Mouse (Mus musculus) hindbrain, embryonic 11.5 days (tissue): ENCODE results near the gene Tedc1. TPM values are rescaled to one million over a fixed set of nuclear protein-coding genes. Genes with fewer than 3 reads are reported as not detected.

Experiments used
- ATAC-seq: fragments of 200-750 bp; cut with Nextera tagmentation; 2 replicates; pipeline ENCODE4 v1.8.0; 2017; ENCODE audit warnings: mild to moderate bottlenecking, moderate TSS enrichment, moderate library complexity; ENCODE audit not compliant: low FRiP score
- DNase-seq: peaks from one replicate; pipeline ENCODE4 v3.0.0-alpha.2; 2015; ENCODE audit warnings: low spot score
- H3K27ac ChIP-seq: fragments of 300-500 bp; sonication (generic); 2 replicates; pipeline ENCODE4 v1.5.1; 2014; ENCODE audit warnings: mild to moderate bottlenecking, low read depth, low read length
- H3K27me3 ChIP-seq: fragments of 300-500 bp; sonication (generic); 2 replicates; pipeline ENCODE4 v1.6.1; 2014; ENCODE audit warnings: mild to moderate bottlenecking, low read length, moderate library complexity, mixed read lengths; ENCODE audit not compliant: control insufficient read depth, insufficient read depth
- H3K36me3 ChIP-seq: fragments of 300-500 bp; sonication (generic); 2 replicates; pipeline ENCODE4 v1.6.1; 2014; ENCODE audit warnings: mild to moderate bottlenecking, low read length, moderate library complexity, mixed read lengths; ENCODE audit not compliant: control insufficient read depth, insufficient read depth
- H3K4me1 ChIP-seq: fragments of 300-500 bp; sonication (generic); replicated peaks from 2 replicates; pipeline ENCODE4 v1.6.1; 2014; ENCODE audit warnings: low read length, mixed read lengths; ENCODE audit not compliant: control insufficient read depth, insufficient read depth
- H3K4me2 ChIP-seq: fragments of 300-500 bp; sonication (generic); replicated peaks from 2 replicates; pipeline ENCODE4 v1.6.1; 2014; ENCODE audit warnings: mild to moderate bottlenecking, low read depth, low read length
- H3K4me3 ChIP-seq: fragments of 300-500 bp; sonication (generic); 2 replicates; pipeline ENCODE4 v1.5.1; 2014; ENCODE audit warnings: low read depth, low read length
- H3K9ac ChIP-seq: fragments of 300-500 bp; sonication (generic); 2 replicates; pipeline ENCODE4 v1.6.1; 2014; ENCODE audit warnings: low read depth, low read length
- H3K9me3 ChIP-seq: fragments of 300-500 bp; sonication (generic); 2 replicates; pipeline ENCODE4 v1.6.1; 2016; ENCODE audit warnings: low read length; ENCODE audit not compliant: control insufficient read depth
- WGBS: fragments of 180-500 bp; shearing (Covaris S2); extraction: QIAGEN DNeasy Blood & Tissue Kit; methylation state at CpG from one replicate; pipeline ENCODE4 v1.1.7; 2014; 5-methylcytosine and 5-hydroxymethylcytosine counted together
- polyA plus RNA-seq: library from polyadenylated mRNA; unstranded; fragments of >200 nt; fragmentation: Nextera tagmentation; extraction: Ambion mirVana; gene quantifications from 2 replicates; pipeline ENCODE4 v1.2.1, GENCODE M21; 2014

Gene Tedc1
- polyA plus RNA-seq, 1 experiment from 2014 or later = 28.8 TPM

- Histone ChIP-seq H3K4me1 (no peaks in the 10 kb centered on the region), H3K4me2 (no peak overlapping the region), H3K9me3 (no peaks in the 10 kb centered on the region), H3K27me3 (no peaks in the 10 kb centered on the region), H3K9ac (no peak overlapping the region), H3K36me3 (peaks cover 31% of the 10 kb centered on the region), H3K27ac (no peak overlapping the region), H3K4me3 (no peak overlapping the region)
- ATAC-seq = no peak
- WGBS = 86% methylated on average over 6 of the region's 6 CpGs
- no peak for DNase-seq
Measured at GRCm38 (mm10) chr12:113124726-113125125, 31.5 kb upstream of the Tedc1 start.

DNA sequence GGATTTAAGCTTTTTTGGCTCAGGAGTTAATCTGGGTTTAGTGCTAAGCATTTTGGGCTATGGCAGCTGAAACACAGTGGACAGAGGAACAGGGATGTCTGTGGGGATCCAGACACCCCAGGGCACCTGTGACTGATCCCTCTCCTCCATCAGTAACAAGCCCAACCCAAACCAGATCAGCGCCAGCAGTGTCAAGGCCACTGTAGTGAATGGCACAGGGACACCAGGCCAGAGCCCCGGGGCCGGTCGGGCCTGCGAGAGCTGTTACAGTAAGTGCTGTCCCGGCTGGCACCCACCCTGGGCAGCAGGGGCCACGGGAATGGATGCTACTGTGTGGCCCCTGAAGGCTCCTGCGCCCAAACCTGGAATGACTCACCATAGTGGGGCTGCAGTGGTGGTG lies 25.5 kb upstream of the Tedc1 start:
- no peak overlapping the region for H3K4me3 ChIP-seq
- no peak overlapping the region for H3K27ac ChIP-seq
- DNase-seq (no peak), ATAC-seq (no peak)
- no peak overlapping the region for H3K9ac ChIP-seq
- H3K9me3 ChIP-seq = no peaks in the 10 kb centered on the region
- peaks cover 39% of the 10 kb centered on the region for H3K36me3 ChIP-seq
- no peaks in the 10 kb centered on the region for H3K27me3 ChIP-seq
- no peaks in the 10 kb centered on the region for H3K4me1 ChIP-seq
- H3K4me2 ChIP-seq = no peak overlapping the region
- over 99% methylated on average over 8 of the region's 8 CpGs for WGBS

- ATAC-seq = no peak
- H3K4me1 ChIP-seq = no peaks in the 10 kb centered on the region
- H3K4me2 ChIP-seq = no peak overlapping the region
- H3K36me3 ChIP-seq = peaks cover 47% of the 10 kb centered on the region
- DNase-seq = no peak
- no peak overlapping the region for H3K27ac ChIP-seq
- no peak overlapping the region for H3K4me3 ChIP-seq
- H3K27me3 ChIP-seq = no peaks in the 10 kb centered on the region
- no peaks in the 10 kb centered on the region for H3K9me3 ChIP-seq
- 97% methylated on average over 14 of the region's 14 CpGs for WGBS
- H3K9ac ChIP-seq = no peak overlapping the region
Measured at GRCm38 (mm10) chr12:113131601-113132000, 24.6 kb upstream of the Tedc1 start.

GRCm38 (mm10) chr12:113132567-113132966 lies 23.7 kb upstream of the Tedc1 start:
- H3K4me1 ChIP-seq = no peaks in the 10 kb centered on the region
- peaks cover 47% of the 10 kb centered on the region for H3K36me3 ChIP-seq
- no peak overlapping the region for H3K27ac ChIP-seq
- no peaks in the 10 kb centered on the region for H3K9me3 ChIP-seq
- DNase-seq (no peak), ATAC-seq (no peak)
- H3K4me2 ChIP-seq = no peak overlapping the region
- H3K4me3 ChIP-seq = no peak overlapping the region
- H3K9ac ChIP-seq = no peak overlapping the region
- H3K27me3 ChIP-seq = no peaks in the 10 kb centered on the region
- 96% methylated on average over 2 of the region's 2 CpGs for WGBS

DNA sequence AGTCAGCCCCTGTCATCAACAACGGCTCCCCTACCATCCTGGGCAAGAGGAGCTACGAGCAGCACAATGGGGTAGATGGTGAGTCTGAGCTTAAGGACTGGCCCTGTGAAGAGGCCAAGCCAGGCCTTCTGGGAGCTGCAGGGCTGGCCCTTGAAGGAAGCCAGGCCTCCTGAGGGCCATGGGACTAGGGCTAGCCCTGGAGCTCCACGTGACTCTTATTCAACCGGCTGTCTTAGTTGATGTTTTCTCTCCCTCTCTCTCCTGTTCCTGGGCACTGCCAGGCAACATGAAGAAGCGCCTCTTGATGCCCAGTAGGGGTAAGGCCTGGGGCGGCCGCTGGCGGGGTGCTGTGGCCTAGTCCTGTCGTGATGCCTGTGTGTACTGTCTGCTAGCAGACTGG lies 23.0 kb upstream of the Tedc1 start:
- no peak for DNase-seq
- Histone ChIP-seq H3K27me3 (no peaks in the 10 kb centered on the region), H3K9ac (no peak overlapping the region), H3K4me1 (no peaks in the 10 kb centered on the region), H3K9me3 (no peaks in the 10 kb centered on the region), H3K4me2 (no peak overlapping the region), H3K27ac (no peak overlapping the region), H3K36me3 (peaks cover 47% of the 10 kb centered on the region), H3K4me3 (no peak overlapping the region)
- no peak for ATAC-seq
- 91% methylated on average over 9 of the region's 9 CpGs for WGBS

DNA sequence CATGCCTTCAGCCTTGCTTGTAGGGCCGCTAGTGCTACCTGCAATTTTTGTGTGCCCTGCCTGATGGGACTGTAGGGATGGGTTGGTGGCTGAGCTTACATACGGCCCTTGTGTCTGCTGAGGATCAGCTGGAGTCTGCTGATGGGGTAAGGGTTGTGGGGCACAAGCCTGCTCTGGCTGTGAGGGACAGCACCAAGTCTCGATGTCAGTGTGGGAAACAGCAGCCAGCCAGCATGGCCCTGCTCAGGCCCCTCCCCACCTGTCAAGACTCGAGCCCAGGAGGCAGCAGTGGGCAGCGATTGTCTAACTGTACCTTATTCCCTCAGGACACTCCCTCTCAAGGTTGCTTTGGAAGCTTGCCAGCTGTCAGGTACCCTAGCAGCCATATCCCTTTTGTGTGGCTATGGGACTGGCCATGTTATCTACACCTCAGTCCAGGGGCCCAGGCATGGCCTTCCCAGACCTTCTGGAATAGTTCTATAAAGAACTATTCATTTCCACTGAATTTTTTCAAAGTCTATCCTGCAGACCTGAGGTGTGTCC lies 22.3 kb upstream of the Tedc1 start:
- Histone ChIP-seq H3K27me3 (no peaks in the 10 kb centered on the region), H3K27ac (no peak overlapping the region), H3K9ac (no peak overlapping the region), H3K36me3 (peaks cover 40% of the 10 kb centered on the region), H3K4me3 (no peak overlapping the region), H3K9me3 (no peaks in the 10 kb centered on the region), H3K4me1 (peaks cover under 1% of the 10 kb centered on the region; the same call in 1 of the 2 replicates), H3K4me2 (no peak overlapping the region)
- DNase-seq (no peak), ATAC-seq (no peak)
- WGBS = 80% methylated on average over 5 of the region's 5 CpGs

DNA sequence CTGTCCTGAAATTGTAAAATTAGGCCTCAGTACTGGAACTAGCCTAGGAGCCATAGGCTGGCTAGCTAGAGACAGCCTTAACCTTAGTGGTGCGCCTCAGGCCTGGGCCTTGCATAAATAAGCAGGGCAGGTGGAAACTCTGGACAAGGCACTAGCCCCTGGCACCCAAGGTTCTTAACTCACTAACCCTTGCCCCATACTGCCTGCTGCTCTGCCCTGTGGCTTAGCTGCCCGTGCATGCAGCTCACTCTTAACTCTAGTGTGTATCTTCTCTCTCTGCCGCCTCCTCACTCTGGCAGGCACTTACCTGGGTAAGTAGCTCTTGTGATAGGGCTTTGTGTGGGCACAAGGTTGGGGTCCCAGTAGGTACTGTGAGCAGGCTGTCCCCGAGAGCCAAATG lies 21.7 kb upstream of the Tedc1 start:
- H3K4me2 ChIP-seq = no peak overlapping the region
- H3K4me1 ChIP-seq = peaks cover 6% of the 10 kb centered on the region
- no peaks in the 10 kb centered on the region for H3K9me3 ChIP-seq
- H3K9ac ChIP-seq = no peak overlapping the region
- no peak overlapping the region for H3K4me3 ChIP-seq
- DNase-seq (no peak), ATAC-seq (no peak)
- H3K27me3 ChIP-seq = no peaks in the 10 kb centered on the region
- H3K36me3 ChIP-seq = peaks cover 39% of the 10 kb centered on the region
- no peak overlapping the region for H3K27ac ChIP-seq
- 96% methylated on average over 4 of the region's 4 CpGs for WGBS

GRCm38 (mm10) chr12:113135401-113135800 lies 20.8 kb upstream of the Tedc1 start:
- H3K36me3 ChIP-seq = peaks cover 38% of the 10 kb centered on the region
- no peak overlapping the region for H3K4me2 ChIP-seq
- no peak overlapping the region for H3K9ac ChIP-seq

GRCm38 (mm10) chr12:113136492-113137020 lies 19.7 kb upstream of the Tedc1 start:
- no peak for DNase-seq

More at GRCm38 (mm10) chr12:113135401-113135800, 20.8 kb upstream of the Tedc1 start:
- no peak for DNase-seq
- no peaks in the 10 kb centered on the region for H3K9me3 ChIP-seq
- no peak overlapping the region for H3K4me3 ChIP-seq
- no peak overlapping the region for H3K27ac ChIP-seq
- ATAC-seq = no peak
- peaks cover 8% of the 10 kb centered on the region for H3K4me1 ChIP-seq
- H3K27me3 ChIP-seq = no peaks in the 10 kb centered on the region
- WGBS = 89% methylated on average over 7 of the region's 7 CpGs

More at GRCm38 (mm10) chr12:113136492-113137020, 19.7 kb upstream of the Tedc1 start:
- no peak overlapping the region for H3K9ac ChIP-seq
- H3K9me3 ChIP-seq = no peaks in the 10 kb centered on the region
- H3K4me1 ChIP-seq = peaks cover 13% of the 10 kb centered on the region
- H3K4me2 ChIP-seq = no peak overlapping the region
- 83% methylated on average over 17 of the region's 17 CpGs for WGBS
- H3K27ac ChIP-seq = no peak overlapping the region
- no peak overlapping the region for H3K4me3 ChIP-seq
- no peaks in the 10 kb centered on the region for H3K27me3 ChIP-seq
- ATAC-seq = no peak
- peaks cover 27% of the 10 kb centered on the region for H3K36me3 ChIP-seq
